Mouse (Mus musculus) stomach, embryonic 14.5 days (tissue): ENCODE data around the gene Clic6. TPM values are rescaled to one million over a fixed set of nuclear protein-coding genes. Genes with fewer than 3 reads are reported as not detected.

Source experiments
- ATAC-seq: fragments of 200-750 bp; cut with Nextera tagmentation; 2 replicates; pipeline ENCODE4 v1.8.0; 2017; ENCODE audit warnings: low read depth, moderate TSS enrichment; ENCODE audit not compliant: insufficient number of reproducible peaks, insufficient read depth, low FRiP score
- H3K27ac ChIP-seq: fragments of 300-500 bp; sonication (generic); 2 replicates; pipeline ENCODE4 v1.5.1; 2014; ENCODE audit warnings: mild to moderate bottlenecking, low read length, moderate library complexity, mixed read lengths
- H3K27me3 ChIP-seq: fragments of 300-500 bp; sonication (generic); 2 replicates; pipeline ENCODE4 v1.6.1; 2014; ENCODE audit warnings: low read length, control low read depth, mixed read lengths; ENCODE audit not compliant: control insufficient read depth, insufficient read depth
- H3K36me3 ChIP-seq: fragments of 300-500 bp; sonication (generic); 2 replicates; pipeline ENCODE4 v1.6.1; 2014; ENCODE audit warnings: mild to moderate bottlenecking, control low read depth, low read length, moderate library complexity, mixed read lengths; ENCODE audit not compliant: control insufficient read depth, insufficient read depth
- H3K4me1 ChIP-seq: fragments of 300-500 bp; sonication (generic); 2 replicates; pipeline ENCODE4 v1.6.1; 2014; ENCODE audit warnings: low read length, control low read depth, mixed read lengths; ENCODE audit not compliant: control insufficient read depth, insufficient read depth
- H3K4me2 ChIP-seq: fragments of 300-500 bp; sonication (generic); replicated peaks from 2 replicates; pipeline ENCODE4 v1.6.1; 2014; ENCODE audit warnings: low read depth, low read length, control low read depth
- H3K4me3 ChIP-seq: fragments of 300-500 bp; sonication (generic); 2 replicates; pipeline ENCODE4 v1.5.1; 2014; ENCODE audit warnings: low read depth, low read length, control low read depth
- H3K9ac ChIP-seq: fragments of 300-500 bp; sonication (generic); replicated peaks from 2 replicates; pipeline ENCODE4 v1.6.1; 2014; ENCODE audit warnings: low read depth, mild to moderate bottlenecking, control low read depth, low read length, moderate library complexity, mixed read lengths
- H3K9me3 ChIP-seq: fragments of 300-500 bp; sonication (generic); 2 replicates; pipeline ENCODE4 v1.6.1; 2016; ENCODE audit warnings: low read depth, low read length, control low read depth; ENCODE audit not compliant: control insufficient read depth
- WGBS: fragments of 180-500 bp; shearing (Covaris S2); extraction: QIAGEN DNeasy Blood & Tissue Kit; methylation state at CpG from one replicate; pipeline ENCODE4 v1.1.7; 2014; 5-methylcytosine and 5-hydroxymethylcytosine counted together
- polyA plus RNA-seq: library from polyadenylated mRNA; unstranded; fragments of >200 nt; fragmentation: Nextera tagmentation; extraction: Ambion mirVana; gene quantifications from 2 replicates; pipeline ENCODE4 v1.2.1, GENCODE M21; 2014

The Clic6 gene
- polyA plus RNA-seq, 1 experiment from 2014 or later: 9.2 TPM

GRCm38 (mm10) chr16:92551266-92552105 lies 66.0 kb downstream of the Clic6 start:
- WGBS: 76% methylated on average over 13 of the region's 13 CpGs
- H3K9ac ChIP-seq: no peak overlapping the region
- no peak for ATAC-seq
- no peak overlapping the region for H3K4me2 ChIP-seq
- H3K27me3 ChIP-seq: no peaks in the 10 kb centered on the region
- no peak overlapping the region for H3K27ac ChIP-seq
- no peak overlapping the region for H3K4me3 ChIP-seq
- H3K36me3 ChIP-seq: no peaks in the 10 kb centered on the region
- H3K9me3 ChIP-seq: no peaks in the 10 kb centered on the region
- no peaks in the 10 kb centered on the region for H3K4me1 ChIP-seq

- no peak for ATAC-seq
- WGBS: 58% methylated on average over 9 of the region's 9 CpGs
- H3K36me3 ChIP-seq: no peaks in the 10 kb centered on the region
These were observed 66.5 kb downstream of the Clic6 start for GRCm38 (mm10) chr16:92552106-92552382.

GRCm38 (mm10) chr16:92552858-92553257 lies 67.3 kb downstream of the Clic6 start:
- no peaks in the 10 kb centered on the region for H3K9me3 ChIP-seq
- H3K4me3 ChIP-seq: no peak overlapping the region
- no peak for ATAC-seq
- no peak overlapping the region for H3K4me2 ChIP-seq
- H3K9ac ChIP-seq: no peak overlapping the region
- WGBS: 47% methylated on average over 11 of the region's 11 CpGs
- no peak overlapping the region for H3K27ac ChIP-seq
- no peaks in the 10 kb centered on the region for H3K4me1 ChIP-seq
- no peaks in the 10 kb centered on the region for H3K27me3 ChIP-seq
- H3K36me3 ChIP-seq: no peaks in the 10 kb centered on the region

More at GRCm38 (mm10) chr16:92552106-92552382, 66.5 kb downstream of the Clic6 start:
- Histone ChIP-seq H3K4me1 (no peaks in the 10 kb centered on the region), H3K9me3 (no peaks in the 10 kb centered on the region), H3K27me3 (no peaks in the 10 kb centered on the region), H3K27ac (no peak overlapping the region), H3K4me2 (no peak overlapping the region), H3K4me3 (no peak overlapping the region), H3K9ac (no peak overlapping the region)

DNA sequence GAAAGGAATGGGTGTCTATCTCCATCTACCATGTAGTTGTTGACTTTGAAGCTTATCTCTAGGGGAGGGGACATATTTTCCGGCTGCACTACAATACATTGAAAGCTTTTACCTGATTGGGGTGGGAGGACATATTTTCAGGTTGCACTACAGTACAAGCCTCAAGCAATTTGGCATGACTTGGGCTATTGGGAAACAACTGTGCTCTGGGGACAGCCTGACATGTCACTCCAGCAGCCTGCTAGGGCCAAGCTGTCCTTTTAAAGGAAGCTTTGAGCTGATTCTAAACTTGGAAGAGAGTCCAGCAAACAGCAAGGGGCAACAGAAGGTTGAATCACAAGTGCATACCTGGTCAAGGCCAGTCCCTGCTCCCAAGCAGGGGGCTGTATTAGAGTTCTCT lies 69.5 kb downstream of the Clic6 start:
- WGBS: 84% methylated on average over 1 of the region's 1 CpGs
- Histone ChIP-seq H3K9me3 (no peaks in the 10 kb centered on the region), H3K4me1 (no peaks in the 10 kb centered on the region), H3K4me3 (no peak overlapping the region), H3K27me3 (no peaks in the 10 kb centered on the region), H3K36me3 (no peaks in the 10 kb centered on the region), H3K4me2 (no peak overlapping the region), H3K9ac (no peak overlapping the region), H3K27ac (no peak overlapping the region)
- ATAC-seq: no peak

DNA sequence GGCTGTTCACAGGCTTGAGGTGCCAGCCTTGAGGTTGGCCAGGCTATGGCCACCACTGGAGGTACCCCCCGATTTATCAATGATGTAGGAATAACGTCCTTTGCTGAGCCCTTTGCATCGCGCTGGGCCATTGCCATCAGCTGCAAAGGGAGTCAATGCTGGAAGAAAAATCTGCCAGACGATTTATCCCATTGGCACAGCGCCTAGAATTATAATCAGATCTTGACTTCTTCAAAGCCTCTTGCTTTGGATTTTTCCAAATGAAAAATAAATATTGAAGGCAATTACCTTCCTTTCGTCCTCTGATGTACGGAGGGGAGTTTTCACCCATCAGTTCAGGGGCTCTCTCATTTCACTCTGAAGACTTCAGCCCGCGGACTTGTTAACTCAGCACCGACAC lies 79.8 kb downstream of the Clic6 start:
- no peak overlapping the region for H3K27ac ChIP-seq
- WGBS: 47% methylated on average over 11 of the region's 11 CpGs
- no peaks in the 10 kb centered on the region for H3K9me3 ChIP-seq
- ATAC-seq: no peak
- no peak overlapping the region for H3K4me2 ChIP-seq
- no peaks in the 10 kb centered on the region for H3K27me3 ChIP-seq
- no peak overlapping the region for H3K4me3 ChIP-seq
- no peaks in the 10 kb centered on the region for H3K36me3 ChIP-seq
- H3K9ac ChIP-seq: no peak overlapping the region
- 0 out of 2 replicates have a peak, but pooled peaks cover 8% of the 10 kb centered on the region for H3K4me1 ChIP-seq

- Histone ChIP-seq H3K27ac (no peak overlapping the region), H3K36me3 (no peaks in the 10 kb centered on the region), H3K4me2 (no peak overlapping the region), H3K4me3 (no peak overlapping the region), H3K9me3 (no peaks in the 10 kb centered on the region), H3K9ac (no peak overlapping the region), H3K4me1 (0 out of 2 replicates have a peak, but pooled peaks cover 8% of the 10 kb centered on the region), H3K27me3 (no peaks in the 10 kb centered on the region)
- ATAC-seq: peak; percentile 58; the same call in 1 of the 2 replicates
- WGBS: 0% methylated on average over 6 of the region's 6 CpGs
These were observed 80.2 kb downstream of the Clic6 start for GRCm38 (mm10) chr16:92565708-92566107.

- no peak overlapping the region for H3K4me3 ChIP-seq
- no peak overlapping the region for H3K4me2 ChIP-seq
- no peaks in the 10 kb centered on the region for H3K9me3 ChIP-seq
- 0 out of 2 replicates have a peak, but pooled peaks cover 8% of the 10 kb centered on the region for H3K4me1 ChIP-seq
- 21% methylated on average over 5 of the region's 5 CpGs for WGBS
- no peaks in the 10 kb centered on the region for H3K36me3 ChIP-seq
- no peak overlapping the region for H3K27ac ChIP-seq
- no peak overlapping the region for H3K9ac ChIP-seq
- ATAC-seq: no peak; the same call in 1 of the 2 replicates
- H3K27me3 ChIP-seq: no peaks in the 10 kb centered on the region
These were observed 80.6 kb downstream of the Clic6 start for GRCm38 (mm10) chr16:92566146-92566545.

DNA sequence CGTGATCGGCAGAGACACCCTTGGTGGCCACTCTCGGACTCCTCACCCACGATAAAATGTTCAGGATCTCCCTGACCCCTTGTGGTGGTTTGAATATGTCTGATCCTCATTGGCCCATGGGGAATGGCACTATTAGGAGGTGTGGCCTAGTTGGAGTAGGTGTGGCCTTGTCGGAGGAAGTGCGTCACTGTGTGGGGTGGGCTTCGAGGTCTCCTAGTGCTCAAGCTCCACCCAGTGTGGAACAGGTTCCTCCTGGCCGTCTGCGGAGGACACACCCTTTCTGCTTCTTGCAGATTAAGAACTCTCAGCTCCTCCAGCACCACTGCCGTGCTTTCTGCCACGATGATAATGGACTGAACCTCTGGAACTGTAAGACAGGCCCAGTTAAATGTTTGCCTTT lies 85.7 kb downstream of the Clic6 start:
- WGBS: 86% methylated on average over 11 of the region's 11 CpGs
- 0 out of 2 replicates have a peak, but pooled peaks cover under 1% of the 10 kb centered on the region for H3K4me1 ChIP-seq
- no peak overlapping the region for H3K4me3 ChIP-seq
- ATAC-seq: no peak
- no peaks in the 10 kb centered on the region for H3K9me3 ChIP-seq
- H3K36me3 ChIP-seq: no peaks in the 10 kb centered on the region
- H3K27ac ChIP-seq: no peak overlapping the region
- H3K9ac ChIP-seq: no peak overlapping the region
- H3K4me2 ChIP-seq: no peak overlapping the region
- no peaks in the 10 kb centered on the region for H3K27me3 ChIP-seq

- Histone ChIP-seq H3K4me2 (no peak overlapping the region), H3K4me1 (no peaks in the 10 kb centered on the region), H3K4me3 (no peak overlapping the region), H3K36me3 (no peaks in the 10 kb centered on the region), H3K9ac (no peak overlapping the region), H3K9me3 (no peaks in the 10 kb centered on the region), H3K27me3 (no peaks in the 10 kb centered on the region), H3K27ac (no peak overlapping the region)
- ATAC-seq: no peak
- 54% methylated on average over 4 of the region's 4 CpGs for WGBS
These were observed 87.7 kb downstream of the Clic6 start for GRCm38 (mm10) chr16:92573193-92573592.
